Mouse (Mus musculus) stomach, postnatal 0 days (tissue): ENCODE results near the gene Clnk. TPM values are rescaled to one million over a fixed set of nuclear protein-coding genes. Genes with fewer than 3 reads are reported as not detected.
"Not testable (repeated sequence)": the region's sequence is repeated elsewhere in the genome, so short reads cannot be mapped to it uniquely, and the experiment has no call there.

Experiments used
- ATAC-seq: fragments of 200-750 bp; cut with Nextera tagmentation; 2 replicates; pipeline ENCODE4 v1.8.0; 2017; ENCODE audit not compliant: low FRiP score, low TSS enrichment
- DNase-seq: peaks from one replicate; pipeline ENCODE4 v3.0.0-alpha.2; 2016; ENCODE audit warnings: low spot score
- H3K27ac ChIP-seq: fragments of 300-500 bp; sonication (generic); replicated peaks from 2 replicates; pipeline ENCODE4 v1.5.1; 2014; ENCODE audit warnings: mild to moderate bottlenecking, control low read depth
- H3K27me3 ChIP-seq: fragments of 300-500 bp; sonication (generic); 2 replicates; pipeline ENCODE4 v1.6.1; 2014; ENCODE audit warnings: low read length; ENCODE audit not compliant: control insufficient read depth, insufficient read depth
- H3K36me3 ChIP-seq: fragments of 300-500 bp; sonication (generic); 2 replicates; pipeline ENCODE4 v1.6.1; 2014; ENCODE audit warnings: low read length, mixed read lengths; ENCODE audit not compliant: control insufficient read depth, insufficient read depth
- H3K4me1 ChIP-seq: fragments of 300-500 bp; sonication (generic); replicated peaks from 2 replicates; pipeline ENCODE4 v1.6.1; 2014; ENCODE audit warnings: antibody characterized with exemption; ENCODE audit not compliant: control insufficient read depth, insufficient read depth
- H3K4me2 ChIP-seq: fragments of 300-500 bp; sonication (generic); replicated peaks from 2 replicates; pipeline ENCODE4 v1.6.1; 2014; ENCODE audit warnings: low read depth, mild to moderate bottlenecking, control low read depth, moderate library complexity
- H3K4me3 ChIP-seq: fragments of 300-500 bp; sonication (generic); 2 replicates; pipeline ENCODE4 v1.5.1; 2014; ENCODE audit warnings: low read depth, low read length, control low read depth
- H3K9ac ChIP-seq: fragments of 300-500 bp; sonication (generic); 2 replicates; pipeline ENCODE4 v1.6.1; 2014; ENCODE audit warnings: mild to moderate bottlenecking, low read length, control low read depth, mixed read lengths
- H3K9me3 ChIP-seq: fragments of 300-500 bp; sonication (generic); 2 replicates; pipeline ENCODE4 v1.6.1; 2016; ENCODE audit warnings: low read length; ENCODE audit not compliant: control insufficient read depth
- CTCF ChIP-seq: IDR thresholded peaks from 2 replicates; pipeline ENCODE4 v1.5.1; 2016; ENCODE audit warnings: antibody characterized with exemption, low read depth, mild to moderate bottlenecking, moderate library complexity
- EP300 ChIP-seq: optimal IDR thresholded peaks from 2 replicates; pipeline ENCODE3; 2016; ENCODE audit warnings: antibody characterized with exemption
- WGBS: fragments of 180-500 bp; shearing (Covaris S2); extraction: QIAGEN DNeasy Blood & Tissue Kit; methylation state at CpG from one replicate; pipeline ENCODE4 v1.1.7; 2014; 5-methylcytosine and 5-hydroxymethylcytosine counted together
- polyA plus RNA-seq: library from polyadenylated mRNA; unstranded; fragments of >200 nt; fragmentation: Nextera tagmentation; extraction: Ambion mirVana; gene quantifications from 2 replicates; pipeline ENCODE4 v1.2.1, GENCODE M21; 2015

Clnk gene
- polyA plus RNA-seq, 1 experiment from 2014 or later, result 0.07 TPM

- Histone ChIP-seq H3K4me2 (no peak overlapping the region), H3K27ac (no peak overlapping the region), H3K9ac (no peak overlapping the region), H3K9me3 (no peaks in the 10 kb centered on the region), H3K4me3 (no peak overlapping the region), H3K36me3 (no peaks in the 10 kb centered on the region), H3K4me1 (no peaks in the 10 kb centered on the region), H3K27me3 (no peaks in the 10 kb centered on the region)
- no peak for DNase-seq
- 83% methylated on average over 2 of the region's 2 CpGs for WGBS
- ATAC-seq, result no peak
- TF ChIP-seq CTCF, result no peak
- no peak for TF ChIP-seq EP300
These were observed 10.1 kb upstream of the Clnk start for GRCm38 (mm10) chr5:38886623-38887275.

DNA sequence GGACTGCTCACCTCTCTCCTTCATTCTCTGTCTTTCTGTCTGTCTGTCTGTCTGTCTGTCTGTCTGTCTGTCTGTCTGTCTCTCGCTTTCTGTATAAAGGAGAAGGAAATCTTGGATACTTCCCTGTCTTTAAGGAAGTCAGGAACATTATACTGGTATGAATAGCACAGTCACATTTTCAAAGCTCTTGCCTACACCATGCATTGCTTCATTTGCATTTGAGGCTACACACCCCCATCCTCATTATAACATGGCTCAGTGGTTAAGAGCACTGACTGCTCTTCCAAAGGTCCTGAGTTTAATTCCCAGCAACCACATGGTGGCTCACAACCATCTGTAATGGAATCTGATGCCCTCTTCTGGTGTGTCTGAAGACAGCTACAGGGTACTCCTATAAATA is 6.0 kb upstream of the Clnk start:
- not testable (repeated sequence) for H3K4me1 ChIP-seq, H3K4me3 ChIP-seq, H3K36me3 ChIP-seq, ATAC-seq, H3K4me2 ChIP-seq, H3K9me3 ChIP-seq, DNase-seq, H3K27me3 ChIP-seq, H3K9ac ChIP-seq, H3K27ac ChIP-seq
- WGBS, result 81% methylated on average over 1 of the region's 1 CpGs

GRCm38 (mm10) chr5:38881728-38882620 is 5.4 kb upstream of the Clnk start:
- Histone ChIP-seq H3K36me3 (no peaks in the 10 kb centered on the region), H3K27ac (no peak overlapping the region), H3K9me3 (no peaks in the 10 kb centered on the region), H3K4me2 (no peak overlapping the region), H3K9ac (no peak overlapping the region), H3K4me1 (no peaks in the 10 kb centered on the region), H3K27me3 (no peaks in the 10 kb centered on the region), H3K4me3 (no peak overlapping the region)
- ATAC-seq, result peak; percentile 51; the same call in 1 of the 2 replicates
- no peak for TF ChIP-seq EP300
- no peak for TF ChIP-seq CTCF
- 37% methylated on average over 4 of the region's 4 CpGs for WGBS
- DNase-seq, result no peak

DNA sequence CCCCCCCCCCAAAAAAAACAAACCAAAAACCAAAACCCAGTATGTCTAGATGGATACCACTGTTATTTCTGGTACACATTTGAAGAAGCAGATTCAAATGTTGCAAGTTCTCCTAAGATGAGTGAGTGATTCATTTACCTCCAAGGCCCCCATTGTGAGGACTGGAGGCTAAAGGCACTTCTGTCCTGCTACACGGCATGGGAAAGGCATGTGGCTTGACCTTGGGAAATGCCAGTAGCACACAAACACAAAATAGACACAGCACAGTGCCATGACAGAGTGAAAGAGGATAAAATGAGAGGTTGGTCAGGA is 4.8 kb upstream of the Clnk start:
- H3K36me3 ChIP-seq, result no peaks in the 10 kb centered on the region
- H3K9me3 ChIP-seq, result no peaks in the 10 kb centered on the region
- H3K9ac ChIP-seq, result no peak overlapping the region
- 56% methylated on average over 1 of the region's 1 CpGs for WGBS
- TF ChIP-seq EP300, result no peak
- H3K27ac ChIP-seq, result no peak overlapping the region
- DNase-seq (no peak), ATAC-seq (no peak)
- no peak overlapping the region for H3K4me3 ChIP-seq
- H3K4me1 ChIP-seq, result no peaks in the 10 kb centered on the region
- H3K4me2 ChIP-seq, result no peak overlapping the region
- H3K27me3 ChIP-seq, result no peaks in the 10 kb centered on the region

- no peak overlapping the region for H3K4me2 ChIP-seq
- 31% methylated on average over 11 of the region's 11 CpGs for WGBS
These were observed 3.5 kb upstream of the Clnk start for GRCm38 (mm10) chr5:38879989-38880706.

GRCm38 (mm10) chr5:38875403-38875802 is 1.2 kb downstream of the Clnk start:
- DNase-seq, result no peak
- 30% methylated on average over 3 of the region's 3 CpGs for WGBS
- TF ChIP-seq EP300, result no peak
- TF ChIP-seq CTCF, result no peak
- Histone ChIP-seq H3K4me3 (no peak overlapping the region), H3K27me3 (no peaks in the 10 kb centered on the region), H3K4me2 (no peak overlapping the region), H3K9ac (no peak overlapping the region), H3K27ac (no peak overlapping the region), H3K9me3 (no peaks in the 10 kb centered on the region), H3K36me3 (no peaks in the 10 kb centered on the region), H3K4me1 (no peaks in the 10 kb centered on the region)
- ATAC-seq, result no peak

More at GRCm38 (mm10) chr5:38879989-38880706, 3.5 kb upstream of the Clnk start:
- Histone ChIP-seq H3K4me3 (no peak overlapping the region), H3K27ac (no peak overlapping the region), H3K27me3 (no peaks in the 10 kb centered on the region), H3K4me1 (no peaks in the 10 kb centered on the region), H3K9me3 (no peaks in the 10 kb centered on the region), H3K9ac (no peak overlapping the region), H3K36me3 (no peaks in the 10 kb centered on the region)
- ATAC-seq (no peak), DNase-seq (no peak)
- no peak for TF ChIP-seq EP300
- no peak for TF ChIP-seq CTCF
